Mouse (Mus musculus) kidney, adult 2 months (tissue): ENCODE measurements at regions not wholly inside any gene's neighbourhood (a gene's known extent, or its start where the extent isn't known, plus 50 kb on each side); places are given as distances from the start of the nearest gene placed in this dataset.

Experiments used
- CTCF ChIP-seq: fragments of 200-500 bp; conservative IDR thresholded peaks from 2 replicates; pipeline ENCODE4 v1.5.1; 2011; ENCODE audit warnings: low read depth, mild to moderate bottlenecking, control low read depth, low read length, moderate library complexity, mixed read lengths; ENCODE audit not compliant: insufficient read depth, insufficient read length
- POLR2A ChIP-seq: fragments of 200-500 bp; IDR thresholded peaks from one replicate; pipeline ENCODE4 v1.6.1; 2011; ENCODE audit warnings: low read depth, low read length, control low read depth

DNA sequence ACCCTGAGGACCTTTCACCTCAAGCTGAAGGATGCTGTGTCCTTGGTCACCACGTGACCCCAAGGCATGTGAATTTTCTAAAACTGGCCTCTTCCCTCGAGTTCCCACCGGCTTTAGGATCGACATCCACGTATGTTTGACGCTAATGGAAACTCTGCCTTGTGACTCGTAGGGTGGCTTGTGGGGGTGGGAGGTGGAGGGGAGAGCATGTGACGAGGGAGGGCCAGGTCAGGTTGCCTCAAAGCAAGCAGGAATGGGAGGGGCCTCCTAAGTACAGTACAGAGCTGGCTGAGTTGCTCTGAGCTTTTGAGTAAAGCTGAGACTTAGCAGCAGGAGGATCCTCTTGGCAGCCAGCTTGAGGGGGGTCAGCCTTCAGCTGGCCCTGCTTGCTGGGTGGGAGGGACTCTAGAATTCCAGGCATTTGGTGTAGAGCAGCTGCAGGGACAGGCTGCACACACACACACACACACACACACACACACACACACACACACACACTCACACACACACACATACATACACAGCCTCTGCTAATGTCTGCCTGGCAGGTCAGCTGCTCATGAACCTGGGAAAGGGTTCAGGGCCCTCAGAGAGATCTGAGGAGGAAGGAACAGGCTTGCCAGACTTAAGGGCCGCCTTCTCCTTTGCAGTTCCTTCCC lies 78.5 kb downstream of the Sik1 start:
- no peak for TF ChIP-seq CTCF
- no peak for TF ChIP-seq POLR2A
